Mouse (Mus musculus) liver, embryonic 11.5 days (tissue): Measurements from ENCODE around the gene Ccer2. TPM values are rescaled to one million over a fixed set of nuclear protein-coding genes. Genes with fewer than 3 reads are reported as not detected.

Experiments used
- ATAC-seq: fragments of 200-750 bp; cut with Nextera tagmentation; replicated peaks from 2 replicates; pipeline ENCODE4 v1.8.0; 2017; ENCODE audit warnings: moderate number of reproducible peaks, mild to moderate bottlenecking, moderate TSS enrichment, moderate library complexity; ENCODE audit not compliant: low FRiP score
- DNase-seq: peaks from one replicate; pipeline ENCODE4 v3.0.0-alpha.2; 2017; ENCODE audit warnings: low spot score
- H3K27ac ChIP-seq: fragments of 300-500 bp; sonication (generic); 2 replicates; pipeline ENCODE4 v1.5.1; 2014; ENCODE audit warnings: mild to moderate bottlenecking, low read depth, low read length, control low read depth
- H3K27me3 ChIP-seq: fragments of 300-500 bp; sonication (generic); replicated peaks from 2 replicates; pipeline ENCODE4 v1.6.1; 2014; ENCODE audit warnings: low read length, mixed read lengths; ENCODE audit not compliant: control insufficient read depth, insufficient read depth
- H3K36me3 ChIP-seq: fragments of 300-500 bp; sonication (generic); 2 replicates; pipeline ENCODE4 v1.6.1; 2014; ENCODE audit warnings: mild to moderate bottlenecking, low read length, moderate library complexity, mixed read lengths; ENCODE audit not compliant: control insufficient read depth, insufficient read depth
- H3K4me1 ChIP-seq: fragments of 300-500 bp; sonication (generic); replicated peaks from 2 replicates; pipeline ENCODE4 v1.6.1; 2014; ENCODE audit warnings: low read length, mixed read lengths; ENCODE audit not compliant: control insufficient read depth, insufficient read depth
- H3K4me2 ChIP-seq: fragments of 300-500 bp; sonication (generic); 2 replicates; pipeline ENCODE4 v1.6.1; 2014; ENCODE audit warnings: mild to moderate bottlenecking, control low read depth, moderate library complexity
- H3K4me3 ChIP-seq: fragments of 300-500 bp; sonication (generic); 2 replicates; pipeline ENCODE4 v1.5.1; 2014; ENCODE audit warnings: low read depth, low read length, control low read depth
- H3K9ac ChIP-seq: fragments of 300-500 bp; sonication (generic); 2 replicates; pipeline ENCODE4 v1.6.1; 2014; ENCODE audit warnings: low read depth, low read length, control low read depth
- H3K9me3 ChIP-seq: fragments of 300-500 bp; sonication (generic); 2 replicates; pipeline ENCODE4 v1.6.1; 2016; ENCODE audit warnings: low read length, inconsistent platforms, mixed read lengths; ENCODE audit not compliant: control insufficient read depth
- WGBS: fragments of 180-500 bp; shearing (Covaris S2); extraction: QIAGEN DNeasy Blood & Tissue Kit; methylation state at CpG from one replicate; pipeline ENCODE4 v1.1.7; 2014; 5-methylcytosine and 5-hydroxymethylcytosine counted together
- polyA plus RNA-seq: library from polyadenylated mRNA; unstranded; fragments of >200 nt; fragmentation: Nextera tagmentation; extraction: Ambion mirVana; gene quantifications from 2 replicates; pipeline ENCODE4 v1.2.1, GENCODE M21; 2014

Ccer2 gene
- polyA plus RNA-seq, 1 experiment from 2014 or later, result not detected

DNA sequence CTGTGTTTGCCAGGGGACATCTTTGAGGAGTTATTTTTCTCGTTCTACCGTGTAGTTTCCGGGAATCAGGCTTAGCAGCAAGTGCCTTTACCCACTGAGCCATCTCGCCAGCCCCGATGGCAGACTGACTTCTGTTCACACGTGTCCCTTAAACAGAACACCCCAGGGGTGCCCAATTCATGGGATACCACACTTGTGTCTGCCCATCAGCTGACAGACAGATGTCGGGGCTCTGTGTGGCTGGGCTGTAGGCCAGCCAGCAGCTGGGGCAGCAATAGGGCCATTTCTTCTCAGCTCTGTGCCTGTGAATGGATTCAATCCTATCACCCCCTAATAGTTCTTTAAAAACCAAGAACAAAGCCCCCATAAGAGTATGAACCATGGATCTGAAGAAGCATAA lies 19.2 kb downstream of the Ccer2 start:
- DNase-seq (no peak), ATAC-seq (no peak)
- 92% methylated on average over 7 of the region's 7 CpGs for WGBS

DNA sequence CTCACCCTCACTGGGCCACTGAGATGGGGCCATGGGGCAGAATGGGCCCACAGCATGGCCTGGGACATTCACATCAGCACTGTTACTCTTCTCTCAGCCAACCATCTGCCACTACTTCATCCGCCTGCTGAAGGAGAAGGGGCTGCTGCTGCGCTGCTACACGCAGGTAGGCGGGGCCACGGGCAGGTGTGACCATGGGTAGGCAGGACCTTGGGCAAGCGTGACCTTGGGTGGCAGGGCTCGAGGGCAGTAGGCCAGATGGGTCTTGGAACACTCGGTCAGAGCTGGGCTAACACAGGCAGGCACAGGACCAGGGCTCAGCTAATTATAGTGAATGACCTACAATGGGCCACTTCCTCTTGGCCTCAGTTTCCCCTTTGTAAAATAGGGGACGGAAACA lies 22.9 kb downstream of the Ccer2 start:
- H3K27me3 ChIP-seq, result no peaks in the 10 kb centered on the region
- no peak for ATAC-seq
- no peak overlapping the region for H3K4me2 ChIP-seq
- no peaks in the 10 kb centered on the region for H3K9me3 ChIP-seq
- no peak for DNase-seq
- WGBS, result 81% methylated on average over 9 of the region's 9 CpGs
- H3K4me3 ChIP-seq, result no peak overlapping the region
- no peak overlapping the region for H3K9ac ChIP-seq
- H3K27ac ChIP-seq, result no peak overlapping the region
- no peaks in the 10 kb centered on the region; the same call in 1 of the 2 replicates for H3K36me3 ChIP-seq
- H3K4me1 ChIP-seq, result peaks cover 6% of the 10 kb centered on the region

More for the DNA sequence above, 19.2 kb downstream of the Ccer2 start:
- H3K27me3 ChIP-seq, result no peaks in the 10 kb centered on the region
- no peak overlapping the region for H3K9ac ChIP-seq
- H3K27ac ChIP-seq, result no peak overlapping the region
- no peak overlapping the region for H3K4me3 ChIP-seq
- H3K4me2 ChIP-seq, result no peak overlapping the region
- no peaks in the 10 kb centered on the region; the same call in 1 of the 2 replicates for H3K36me3 ChIP-seq
- peaks cover 8% of the 10 kb centered on the region for H3K4me1 ChIP-seq
- no peaks in the 10 kb centered on the region for H3K9me3 ChIP-seq

DNA sequence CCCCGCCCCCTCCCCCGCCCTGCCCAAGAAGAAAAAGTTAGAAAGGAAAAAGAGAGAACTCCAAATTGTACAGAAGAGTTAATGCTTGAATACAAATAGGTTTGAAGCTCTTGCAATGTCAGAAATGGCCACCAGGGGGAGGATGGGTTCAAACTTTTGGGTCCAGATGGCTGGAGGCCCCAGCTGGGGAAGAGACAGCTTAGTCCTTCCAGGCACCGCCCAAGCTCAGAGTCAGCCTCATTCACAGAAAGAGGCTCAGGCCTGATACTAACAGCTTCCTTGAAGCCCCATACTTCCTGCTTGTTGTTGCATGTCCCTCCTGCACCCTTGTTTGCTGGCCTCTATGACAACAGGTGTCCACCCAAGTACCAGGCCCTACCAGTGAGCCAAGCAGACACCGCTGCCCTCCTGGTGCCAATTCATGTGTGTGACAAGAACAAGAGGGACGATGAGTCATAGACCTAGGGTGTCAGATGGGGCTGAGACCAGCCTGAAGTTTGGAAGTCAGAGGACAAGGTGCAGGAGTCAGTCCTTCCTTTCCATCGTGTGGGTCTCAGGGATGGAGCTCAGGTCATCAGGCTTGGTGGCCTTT lies 24.2 kb downstream of the Ccer2 start:
- H3K27me3 ChIP-seq, result no peaks in the 10 kb centered on the region
- H3K4me3 ChIP-seq, result no peak overlapping the region
- H3K4me2 ChIP-seq, result no peak overlapping the region
- no peak overlapping the region for H3K27ac ChIP-seq
- H3K36me3 ChIP-seq, result no peaks in the 10 kb centered on the region
- no peaks in the 10 kb centered on the region for H3K9me3 ChIP-seq
- H3K9ac ChIP-seq, result no peak overlapping the region
- DNase-seq (peak; percentile 77), ATAC-seq (peak; percentile 73)
- WGBS, result 45% methylated on average over 6 of the region's 6 CpGs
- H3K4me1 ChIP-seq, result peaks cover 6% of the 10 kb centered on the region

DNA sequence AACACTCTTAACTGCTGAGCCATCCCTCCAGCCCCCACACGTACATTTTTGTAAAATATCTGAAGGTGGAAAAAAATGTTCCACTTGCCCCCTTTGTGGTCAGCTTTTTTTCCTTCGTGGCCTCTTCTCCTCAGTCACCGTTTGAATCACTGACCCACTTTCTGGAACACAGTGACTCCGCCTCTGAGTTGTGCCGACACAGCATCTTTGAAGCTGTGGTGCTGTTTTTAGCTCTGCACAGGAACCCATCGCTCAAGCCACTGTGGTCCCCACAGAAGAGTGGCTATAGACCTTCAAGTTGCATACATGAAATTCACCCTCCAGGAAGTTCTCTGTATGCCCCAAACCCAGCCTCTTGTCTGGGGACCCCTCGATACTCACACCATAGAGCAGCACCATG lies 24.9 kb downstream of the Ccer2 start:
- Histone ChIP-seq H3K9ac (no peak overlapping the region), H3K27ac (no peak overlapping the region), H3K4me1 (peaks cover 6% of the 10 kb centered on the region), H3K4me3 (no peak overlapping the region), H3K9me3 (no peaks in the 10 kb centered on the region), H3K4me2 (no peak overlapping the region), H3K27me3 (no peaks in the 10 kb centered on the region), H3K36me3 (0 out of 2 replicates have a peak, but pooled peaks cover 2% of the 10 kb centered on the region)
- WGBS, result 68% methylated on average over 7 of the region's 7 CpGs
- DNase-seq (no peak), ATAC-seq (no peak)

DNA sequence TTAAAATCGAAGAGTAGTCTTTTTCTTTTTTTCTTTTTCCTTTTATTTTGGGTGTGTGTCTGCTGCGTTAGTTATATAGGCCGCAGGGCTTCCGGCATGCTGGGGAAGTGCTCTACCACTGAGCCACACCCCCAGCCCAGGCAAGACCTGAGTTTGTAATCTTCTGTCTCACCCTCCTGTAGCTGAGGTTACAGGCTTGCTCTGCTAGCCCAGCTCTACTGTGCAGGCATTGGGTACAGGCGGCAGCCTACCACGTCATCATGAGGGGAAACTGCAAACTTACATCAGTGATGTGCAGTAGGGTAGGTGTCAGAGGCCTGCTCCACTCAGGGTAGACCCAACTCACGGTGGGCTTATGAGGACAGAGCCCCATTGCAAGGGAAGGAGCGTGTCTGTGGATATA lies 25.3 kb downstream of the Ccer2 start:
- 84% methylated on average over 8 of the region's 8 CpGs for WGBS
- 0 out of 2 replicates have a peak, but pooled peaks cover 2% of the 10 kb centered on the region for H3K36me3 ChIP-seq
- H3K27ac ChIP-seq, result no peak overlapping the region
- H3K9ac ChIP-seq, result no peak overlapping the region
- peaks cover 6% of the 10 kb centered on the region for H3K4me1 ChIP-seq
- H3K9me3 ChIP-seq, result no peaks in the 10 kb centered on the region
- no peak overlapping the region for H3K4me3 ChIP-seq
- DNase-seq (no peak), ATAC-seq (no peak)
- no peaks in the 10 kb centered on the region for H3K27me3 ChIP-seq
- H3K4me2 ChIP-seq, result no peak overlapping the region

DNA sequence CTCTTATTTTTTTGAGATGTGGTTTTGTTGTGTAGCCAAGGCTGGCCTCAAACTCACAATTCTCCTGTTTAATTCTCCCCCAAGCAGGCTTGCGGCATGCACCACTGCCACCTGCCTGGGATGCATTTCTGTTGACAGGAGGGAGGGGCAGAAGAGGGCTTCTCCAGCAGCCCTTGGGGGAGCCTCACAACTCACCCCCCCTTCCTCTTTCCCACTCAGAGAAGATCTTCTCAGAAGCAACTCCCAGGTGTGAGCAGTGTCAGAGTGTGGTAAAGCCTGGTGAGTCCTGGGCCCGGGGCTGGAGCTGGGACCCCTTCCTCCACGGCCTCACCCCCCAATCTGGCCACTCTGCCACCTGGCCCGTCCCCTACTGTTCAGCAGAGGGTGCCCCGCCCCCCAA lies 29.2 kb downstream of the Ccer2 start:
- H3K27ac ChIP-seq, result no peak overlapping the region
- 0 out of 2 replicates have a peak, but pooled peaks cover 2% of the 10 kb centered on the region for H3K36me3 ChIP-seq
- H3K4me1 ChIP-seq, result peaks cover 13% of the 10 kb centered on the region
- WGBS, result 71% methylated on average over 5 of the region's 5 CpGs
- no peak for DNase-seq
- no peaks in the 10 kb centered on the region for H3K9me3 ChIP-seq
- no peaks in the 10 kb centered on the region for H3K27me3 ChIP-seq
- no peak overlapping the region for H3K9ac ChIP-seq
- no peak for ATAC-seq
- H3K4me2 ChIP-seq, result no peak overlapping the region
- H3K4me3 ChIP-seq, result no peak overlapping the region

DNA sequence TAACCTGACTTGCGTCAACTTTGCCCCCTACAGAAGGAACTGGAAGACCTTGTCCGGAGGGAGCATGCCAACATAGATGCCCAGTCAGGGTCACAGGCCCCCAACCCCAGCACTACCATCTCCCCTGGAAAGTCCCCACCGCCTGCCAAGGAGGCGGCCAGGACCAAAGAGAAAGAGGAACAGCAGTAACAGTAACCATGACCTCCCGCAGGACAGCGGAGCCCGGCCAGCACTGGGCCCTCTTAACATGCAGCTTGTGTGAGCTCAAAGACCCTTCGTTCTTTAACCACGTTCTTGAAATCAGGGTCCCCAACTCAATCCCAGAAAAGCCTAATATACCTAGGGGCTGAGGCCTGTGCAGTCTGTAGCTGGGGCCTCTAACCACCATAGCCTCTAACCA lies 31.9 kb downstream of the Ccer2 start:
- DNase-seq (no peak), ATAC-seq (no peak)
- H3K4me1 ChIP-seq, result peaks cover 7% of the 10 kb centered on the region
- no peaks in the 10 kb centered on the region for H3K9me3 ChIP-seq
- no peaks in the 10 kb centered on the region for H3K27me3 ChIP-seq
- H3K27ac ChIP-seq, result no peak overlapping the region
- H3K36me3 ChIP-seq, result 0 out of 2 replicates have a peak, but pooled peaks cover 2% of the 10 kb centered on the region
- H3K4me2 ChIP-seq, result no peak overlapping the region
- no peak overlapping the region for H3K9ac ChIP-seq
- WGBS, result 88% methylated on average over 9 of the region's 9 CpGs
- H3K4me3 ChIP-seq, result no peak overlapping the region

DNA sequence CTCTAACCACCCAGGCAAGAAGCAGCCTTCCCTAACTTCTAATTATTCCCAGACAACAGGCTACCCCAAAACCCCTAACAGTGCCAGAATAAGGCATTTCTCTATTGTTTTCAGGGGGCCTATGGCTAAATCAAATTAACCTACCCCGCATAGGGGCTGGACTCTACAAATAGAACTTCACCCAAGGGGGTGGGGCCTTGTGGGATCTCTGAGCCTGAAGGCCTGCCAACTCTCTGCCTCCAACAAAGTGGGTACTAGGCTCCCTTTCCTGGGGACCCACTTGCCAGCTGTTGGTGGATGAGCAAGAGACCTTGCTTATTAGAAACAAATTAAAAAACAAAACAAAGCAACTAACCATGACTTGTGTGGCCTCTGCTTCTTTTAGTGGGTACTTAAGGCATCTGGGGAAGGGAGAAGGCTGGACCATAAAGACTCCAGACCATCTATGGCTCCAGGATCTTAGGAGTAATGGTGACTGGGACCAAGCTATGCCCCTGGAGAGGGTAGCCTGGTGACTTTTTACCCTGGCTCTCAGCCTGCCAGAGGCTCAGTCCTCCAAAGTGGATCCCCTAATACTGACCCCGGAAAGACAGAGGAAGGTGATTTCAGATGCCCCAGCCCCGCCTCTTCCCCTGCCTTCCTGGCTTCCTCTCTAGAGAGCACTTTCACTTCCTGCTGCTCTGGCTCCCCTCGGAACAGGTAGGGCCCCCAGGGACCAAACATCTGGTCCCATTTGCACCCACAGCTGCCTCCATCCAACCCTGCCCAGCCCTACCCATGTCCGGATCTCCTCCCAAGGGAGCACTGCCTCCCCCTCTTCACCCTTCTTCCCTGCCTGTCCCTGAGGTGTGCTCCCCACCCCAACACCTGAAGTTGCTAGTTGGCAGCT lies 32.6 kb downstream of the Ccer2 start, which contains the start of gene Rinl:
Gene Rinl (plus strand): TSS at position 663 of the 889 bp plus-strand sequence.
- no peak within 1 kb of the TSS; the same call in 1 of the 2 replicates for H3K4me2 ChIP-seq
- DNase-seq, result no peak
- H3K27ac ChIP-seq, result no peak within 1 kb of the TSS
- H3K9me3 ChIP-seq, result no peaks in the 10 kb centered on the region
- H3K36me3 ChIP-seq, result 0 out of 2 replicates have a peak, but pooled peaks cover 2% of the 10 kb centered on the region
- H3K4me3 ChIP-seq, result no peak within 1 kb of the TSS
- H3K4me1 ChIP-seq, result peaks cover 7% of the 10 kb centered on the region
- WGBS, result 56% methylated on average over 5 of the region's 5 CpGs
- no peak for ATAC-seq
- no peak within 1 kb of the TSS for H3K9ac ChIP-seq
- H3K27me3 ChIP-seq, result no peaks in the 10 kb centered on the region
